Mouse (Mus musculus): Measurements from ENCODE around the gene Gas2l2. TPM values are rescaled to one million over a fixed set of nuclear protein-coding genes. Genes with fewer than 3 reads are reported as not detected.
A peak's percentile ranks its signal among the peaks of the same experiment; 100 is the strongest.

Gene Gas2l2
- total RNA-seq (2022): under 1 TPM in 3 of 4 experiments, not detected in 1; 0.11 to 0.27 (median 0.14) TPM

DNA sequence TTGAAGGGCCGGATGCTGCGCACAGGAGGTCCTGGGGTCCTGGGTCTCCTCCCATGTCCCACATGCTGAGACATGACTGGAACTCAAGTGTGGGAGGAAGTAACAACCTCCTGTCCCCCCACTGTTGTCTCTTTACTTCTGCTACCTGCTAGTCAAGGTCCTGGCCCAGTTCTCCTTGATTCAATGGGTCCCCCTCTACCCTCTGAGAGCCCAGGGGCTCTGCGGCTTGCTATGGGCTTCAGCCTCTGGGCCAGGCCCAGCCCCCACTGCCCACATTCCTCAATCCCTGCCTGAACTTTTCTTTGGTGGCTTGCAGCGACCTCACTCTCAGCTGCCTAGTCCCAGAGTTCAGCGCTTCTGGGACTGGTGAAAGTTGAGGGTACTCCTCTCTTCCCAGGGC, at the start of gene Gas2l2:
TSS of gene Gas2l2 (minus strand) at position 101 of the 400 bp plus-strand sequence.
- no peak for DNase-seq (ENCODE audit: low spot score in 2 of 2)

DNA sequence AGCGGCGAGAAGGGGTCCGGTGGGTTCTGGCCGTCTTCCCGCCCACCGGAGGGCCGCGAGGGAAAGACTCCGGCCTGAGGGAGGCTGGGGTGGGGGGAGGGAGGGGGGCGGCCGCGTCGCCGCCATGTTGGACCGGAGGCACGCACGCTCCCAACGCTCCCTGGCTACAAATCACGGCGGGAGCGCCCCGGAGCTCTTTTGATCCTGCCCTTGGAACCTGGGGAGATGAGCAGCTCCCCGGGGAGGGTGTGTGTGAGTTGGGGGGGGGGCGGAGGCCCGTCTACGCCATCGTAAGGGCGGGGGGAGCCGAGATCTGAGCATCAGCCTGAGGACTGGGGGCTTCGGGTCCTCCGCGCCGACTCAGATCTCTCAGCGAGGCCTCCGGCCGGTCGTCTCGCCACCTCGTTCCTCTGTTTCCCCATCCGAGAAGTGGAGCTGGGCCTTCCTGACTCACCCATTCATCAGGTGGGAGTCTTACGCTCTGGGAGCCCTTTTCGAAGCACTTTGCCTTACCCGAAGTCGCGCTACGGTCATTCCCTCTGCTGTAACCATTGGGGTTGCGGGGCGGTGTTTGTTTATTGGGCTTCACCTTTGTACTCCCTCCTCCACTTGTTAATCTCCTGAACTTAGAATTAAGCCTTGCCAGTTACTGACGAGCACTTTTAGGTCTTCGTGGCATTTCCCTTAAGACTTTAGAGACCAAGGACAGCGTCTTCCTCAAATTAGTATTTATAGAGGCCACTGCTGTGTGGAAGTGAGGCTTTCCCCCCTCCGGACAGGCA, 44.2 kb upstream of the Gas2l2 start:
- DNase-seq (ENCODE audit: low spot score in 2 of 2): no peak

- peak; percentile 96 to 97 for DNase-seq (ENCODE audit: low spot score in 2 of 2)
These were observed 43.3 kb upstream of the Gas2l2 start, which contains the start of gene Taf15 for GRCm38 (mm10) chr11:83472324-83473234. TSS of gene Taf15 (plus strand) at chr11:83473086.

DNA sequence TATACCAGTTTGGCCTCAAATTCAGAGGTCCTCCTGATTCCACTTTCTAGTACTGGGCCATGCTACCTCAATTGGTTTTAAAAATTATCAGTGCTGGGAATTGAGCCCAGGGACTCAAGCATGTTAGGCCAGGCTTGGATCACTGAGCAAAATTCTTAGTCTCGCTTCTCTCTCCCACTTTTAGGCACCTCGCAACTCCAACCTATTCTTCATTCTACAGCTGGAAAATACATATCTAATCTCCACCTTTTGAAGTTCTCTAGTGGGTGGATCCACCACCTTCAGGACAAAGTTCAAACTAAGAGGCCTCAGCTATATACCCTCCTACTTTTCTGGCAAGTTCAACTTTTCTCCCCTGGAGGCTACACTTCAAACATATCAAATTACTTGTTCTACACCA, 42.5 kb upstream of the Gas2l2 start:
- no peak for DNase-seq (ENCODE audit: low spot score in 2 of 2)

DNA sequence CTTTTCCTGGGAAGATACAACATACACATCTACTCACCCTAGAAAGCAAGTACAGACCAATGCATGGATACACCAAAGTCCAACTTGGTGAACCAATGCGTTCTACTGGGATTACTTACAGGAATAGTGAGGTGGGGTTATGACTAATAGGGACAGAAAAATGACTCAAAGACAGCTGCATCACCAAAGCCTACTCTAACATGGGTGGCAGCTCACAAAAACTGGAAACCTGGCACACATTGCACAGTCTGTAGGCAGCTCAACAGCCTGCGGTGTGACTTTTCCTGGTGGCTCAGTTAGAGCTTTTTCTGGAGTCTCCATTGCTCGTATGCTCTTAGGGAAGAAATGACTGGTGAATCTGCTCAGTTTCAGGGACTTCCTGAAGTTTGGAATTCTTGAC, 39.5 kb upstream of the Gas2l2 start:
- peak in 1 of 2 experiments; percentile 38 for DNase-seq (ENCODE audit: low spot score in 2 of 2)

GRCm38 (mm10) chr11:83467120-83467652, 37.9 kb upstream of the Gas2l2 start:
- DNase-seq (ENCODE audit: low spot score in 2 of 2): no peak

GRCm38 (mm10) chr11:83465976-83466375, 36.7 kb upstream of the Gas2l2 start:
- DNase-seq (ENCODE audit: low spot score in 2 of 2): no peak

DNA sequence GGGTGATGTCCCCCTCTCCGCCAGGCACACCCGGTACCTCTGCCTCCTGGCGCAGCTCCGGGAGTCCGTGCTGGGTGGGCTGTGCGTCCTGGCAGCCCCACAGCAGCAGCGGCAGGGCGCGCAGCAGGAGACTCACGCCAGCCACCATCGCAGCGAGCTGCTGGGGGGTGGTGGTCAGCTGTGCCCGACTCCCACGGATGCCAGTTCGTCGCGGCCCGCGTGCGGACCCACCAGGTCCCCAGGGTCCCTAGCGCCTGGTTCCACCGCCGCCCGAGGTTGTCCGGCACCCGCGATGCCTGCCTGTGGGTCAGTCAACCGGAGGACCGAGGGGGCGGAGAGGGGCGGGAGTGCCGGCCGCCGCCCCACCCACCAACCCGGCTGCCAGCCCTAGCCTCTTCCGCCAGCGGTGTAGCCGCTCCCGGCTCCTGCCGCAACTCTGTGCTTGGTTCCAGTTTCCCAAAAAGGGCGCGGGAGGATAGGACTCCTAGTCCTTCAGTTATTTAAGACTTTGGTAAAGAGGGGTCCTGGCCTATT, 33.5 kb upstream of the Gas2l2 start, which contains the start of gene Mmp28:
TSS of gene Mmp28 (minus strand) at position 361 of the 534 bp plus-strand sequence.
- DNase-seq (ENCODE audit: low spot score in 2 of 2): no peak

DNA sequence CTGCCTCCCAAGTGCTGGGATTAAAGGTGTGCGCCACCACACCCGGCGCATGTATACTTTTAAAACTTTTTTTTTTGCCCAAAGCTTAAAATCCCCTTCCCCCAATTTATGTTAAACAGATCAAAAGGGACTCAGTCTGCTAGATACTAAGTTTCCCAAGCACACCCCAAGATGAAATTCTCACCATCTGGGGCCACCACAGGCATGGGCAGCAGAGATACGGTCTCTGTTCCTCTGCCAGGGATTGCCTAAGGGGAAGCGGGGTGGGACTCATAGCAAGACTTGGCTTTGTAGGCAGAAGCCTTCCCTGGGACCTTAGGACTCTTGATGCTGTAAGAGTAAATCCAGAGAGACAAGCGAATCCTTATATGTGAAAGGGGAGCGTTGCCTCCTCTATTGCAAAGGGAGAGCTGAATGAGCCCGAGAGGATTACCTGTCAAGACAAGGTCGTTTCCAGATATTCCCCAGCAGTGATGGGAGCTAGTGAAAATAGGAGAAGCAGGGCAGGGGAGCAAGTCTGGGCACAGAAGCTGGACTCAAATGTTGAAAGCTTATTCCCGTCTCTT, 32.3 kb upstream of the Gas2l2 start:
- no peak for DNase-seq (ENCODE audit: low spot score in 2 of 2)

GRCm38 (mm10) chr11:83457912-83458601, 28.8 kb upstream of the Gas2l2 start:
- no peak for DNase-seq (ENCODE audit: low spot score in 2 of 2)

DNA sequence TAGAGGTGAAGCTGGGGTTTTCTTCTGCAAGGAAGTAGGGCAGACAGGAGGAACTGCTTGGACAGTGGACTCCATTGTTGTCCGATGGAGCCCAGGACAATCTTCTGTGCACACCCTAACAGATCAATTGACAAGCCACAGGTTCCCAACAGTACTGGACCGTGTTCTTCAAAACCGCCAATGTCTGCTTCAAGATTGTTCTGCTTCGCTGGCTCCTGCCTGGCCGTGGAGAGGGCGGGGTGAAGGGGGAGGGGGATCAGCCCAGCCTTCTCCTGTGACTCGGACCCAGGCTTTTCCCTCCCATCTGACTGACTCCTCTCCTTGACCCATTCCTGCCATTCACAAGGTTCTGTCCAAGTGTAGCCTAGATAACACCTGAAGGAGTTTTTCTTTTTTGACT, 28.0 kb upstream of the Gas2l2 start:
- DNase-seq (ENCODE audit: low spot score in 2 of 2): no peak

DNA sequence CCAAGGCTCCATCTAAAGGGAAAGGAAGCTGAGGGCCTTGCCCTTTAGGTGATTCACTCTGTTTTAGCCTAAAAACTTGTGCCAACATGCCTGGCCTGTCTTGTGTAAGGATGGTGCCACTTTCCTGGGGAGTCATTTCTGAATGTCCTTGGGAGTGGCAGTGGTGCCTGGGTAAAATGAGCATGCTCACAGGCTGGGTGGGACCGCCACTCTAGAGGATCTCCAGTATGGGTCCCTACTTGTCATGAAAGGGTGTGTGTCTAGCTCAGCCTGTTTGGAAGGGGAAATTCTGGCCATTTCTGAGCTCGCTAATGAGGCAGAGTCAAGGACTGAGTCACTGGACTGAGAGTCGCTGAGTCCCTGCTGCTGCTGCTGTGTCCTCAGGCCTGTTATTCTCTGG, 26.4 kb upstream of the Gas2l2 start:
- DNase-seq (ENCODE audit: low spot score in 2 of 2): no peak

DNA sequence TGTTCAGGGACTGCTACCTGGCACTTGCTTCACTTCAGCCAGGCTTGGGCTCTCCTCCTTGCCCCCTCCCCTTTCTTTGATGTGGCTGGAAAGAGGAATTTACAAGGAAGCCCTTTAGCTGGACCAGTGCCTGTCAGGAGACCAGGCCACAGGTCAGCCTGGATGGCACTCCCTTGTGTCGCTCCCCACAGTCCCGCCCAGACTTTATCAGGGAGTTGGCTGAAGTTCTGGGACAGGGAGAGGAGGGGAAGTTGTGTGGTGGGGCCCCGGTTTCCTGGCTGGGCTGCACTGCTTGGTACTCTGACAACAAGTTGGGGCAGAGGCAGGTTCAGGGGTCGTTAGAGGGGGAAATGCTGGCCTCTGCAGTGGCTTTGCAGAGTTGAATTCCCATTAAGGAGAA, 25.3 kb upstream of the Gas2l2 start:
- DNase-seq (ENCODE audit: low spot score in 2 of 2): no peak

DNA sequence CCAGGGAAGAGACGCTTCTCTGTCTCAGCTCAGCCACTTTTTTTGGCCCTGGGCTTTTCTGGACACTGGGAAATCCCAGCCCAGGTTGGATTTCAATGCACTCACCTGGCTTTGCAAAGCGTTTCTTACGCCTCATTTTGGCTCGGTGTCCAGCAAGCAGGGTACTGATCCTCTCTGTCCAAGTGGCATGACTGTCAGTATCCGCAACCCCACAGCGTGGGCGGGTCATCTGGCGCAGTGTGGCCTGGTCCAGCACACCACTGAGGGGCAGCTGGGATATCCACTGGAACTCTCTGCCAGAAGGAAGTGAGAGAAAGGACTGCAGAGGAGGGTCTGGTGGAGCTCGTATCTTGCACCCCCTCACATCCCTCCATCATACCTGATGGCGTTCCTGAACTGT, 22.0 kb upstream of the Gas2l2 start:
- DNase-seq (ENCODE audit: low spot score in 2 of 2): no peak

DNA sequence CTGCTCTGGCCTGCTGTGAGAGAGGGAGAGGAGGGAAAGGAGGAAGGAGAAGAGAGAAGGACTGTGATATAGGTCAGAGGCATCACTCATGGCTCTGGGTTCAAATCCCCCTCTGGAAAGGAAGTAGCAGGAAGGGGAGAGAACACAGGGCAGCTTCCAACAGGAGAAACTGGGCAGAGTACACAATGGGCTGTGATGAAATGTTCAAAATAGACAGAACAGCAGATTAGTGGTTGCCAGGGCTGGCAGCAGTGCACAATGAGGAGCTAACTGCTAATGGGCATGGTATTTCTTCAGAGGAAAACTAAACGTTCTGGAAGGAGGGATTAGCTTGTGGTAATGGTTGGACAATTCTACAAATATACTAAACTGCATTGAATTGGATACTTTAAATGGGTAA, 21.3 kb upstream of the Gas2l2 start:
- no peak for DNase-seq (ENCODE audit: low spot score in 2 of 2)

GRCm38 (mm10) chr11:83449298-83449697, 20.0 kb upstream of the Gas2l2 start:
- no peak for DNase-seq (ENCODE audit: low spot score in 2 of 2)

- DNase-seq (ENCODE audit: low spot score in 2 of 2): no peak
These were observed 19.6 kb upstream of the Gas2l2 start for GRCm38 (mm10) chr11:83448927-83449236.

- DNase-seq (ENCODE audit: low spot score in 2 of 2): no peak
These were observed 19.0 kb upstream of the Gas2l2 start for GRCm38 (mm10) chr11:83448021-83448926.

- no peak for DNase-seq (ENCODE audit: low spot score in 2 of 2)
These were observed 18.4 kb upstream of the Gas2l2 start for GRCm38 (mm10) chr11:83447612-83448011.

GRCm38 (mm10) chr11:83445001-83445400, 15.7 kb upstream of the Gas2l2 start:
- DNase-seq (ENCODE audit: low spot score in 2 of 2): no peak
